Mouse (Mus musculus) stomach, postnatal 0 days (tissue): ENCODE measurements at regions not wholly inside any gene's neighbourhood (a gene's known extent, or its start where the extent isn't known, plus 50 kb on each side); places are given as distances from the start of the nearest gene placed in this dataset.

Experiments used
- CTCF ChIP-seq: IDR thresholded peaks from 2 replicates; pipeline ENCODE4 v1.5.1; 2016; ENCODE audit warnings: antibody characterized with exemption, low read depth, mild to moderate bottlenecking, moderate library complexity
- EP300 ChIP-seq: optimal IDR thresholded peaks from 2 replicates; pipeline ENCODE3; 2016; ENCODE audit warnings: antibody characterized with exemption

DNA sequence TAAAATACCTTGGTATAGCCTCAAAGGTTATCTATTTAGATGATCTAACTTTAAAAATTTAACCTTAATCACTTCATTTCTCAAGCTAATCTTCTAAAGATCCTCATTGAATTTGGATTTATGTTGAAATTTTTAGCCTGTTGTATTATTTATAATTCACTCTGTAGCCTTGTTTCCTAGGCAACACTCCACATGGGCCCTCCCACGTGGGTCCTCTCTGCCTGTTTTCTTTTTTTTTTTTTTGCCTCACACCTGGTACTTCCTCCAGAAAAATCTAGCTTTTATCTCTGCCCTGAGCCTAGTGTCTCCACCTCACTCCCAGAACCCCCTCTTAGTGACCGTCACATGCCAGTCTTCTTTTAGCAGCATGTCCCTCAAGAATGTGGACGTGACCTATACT lies 113.9 kb downstream of the Gm815 start:
- TF ChIP-seq EP300 (no peak), CTCF (no peak)
